Mouse (Mus musculus) MEL (cell line): ENCODE measurements around the gene Rtp2. TPM values are rescaled to one million over a fixed set of nuclear protein-coding genes. Genes with fewer than 3 reads are reported as not detected.

Experiments
- DNase-seq: peaks from one replicate; pipeline ENCODE4 v3.0.0; 2011; ENCODE audit warnings: low read depth, low spot score
- H3K27ac ChIP-seq: 2 replicates; pipeline ENCODE4 v1.5.1; 2012; ENCODE audit warnings: low read depth, mild to moderate bottlenecking, control low read depth, low read length, moderate library complexity; ENCODE audit not compliant: control insufficient read depth
- H3K27me3 ChIP-seq, 2 experiments: fragments of 150-350 bp in 1 of 2; sonication (generic) in 1 of 2; 2 replicates each; pipeline ENCODE4 v1.6.1; 2012; ENCODE audit warnings: low read length in 2 of 2, mild to moderate bottlenecking in 2 of 2, improper control_type of control experiment in 1 of 2, moderate library complexity in 1 of 2; ENCODE audit not compliant: insufficient read depth in 2 of 2, control insufficient read depth in 1 of 2
- H3K36me3 ChIP-seq, 2 experiments: 2 replicates each; pipeline ENCODE4 v1.6.1; 2012 to 2014; ENCODE audit warnings: low read length in 2 of 2, improper control_type of control experiment in 1 of 2, inconsistent platforms in 1 of 2, mild to moderate bottlenecking in 1 of 2; ENCODE audit not compliant: insufficient read depth in 2 of 2, control insufficient read depth in 1 of 2
- H3K4me1 ChIP-seq, 2 experiments: fragments of 150-350 bp in 1 of 2; sonication (generic) in 1 of 2; 2 replicates each; pipeline ENCODE4 v1.6.1; 2012; ENCODE audit warnings: low read length in 2 of 2, improper control_type of control experiment in 1 of 2, mild to moderate bottlenecking in 1 of 2; ENCODE audit not compliant: insufficient read depth in 2 of 2, control insufficient read depth in 1 of 2
- H3K4me3 ChIP-seq, 2 experiments: fragments of 150-350 bp in 1 of 2; sonication (generic) in 1 of 2; 2 replicates each; pipeline ENCODE4 v1.5.1; 2012; ENCODE audit warnings: low read depth in 2 of 2, low read length in 2 of 2, mild to moderate bottlenecking in 2 of 2, moderate library complexity in 2 of 2, control low read depth in 1 of 2, improper control_type of control experiment in 1 of 2; ENCODE audit not compliant: control insufficient read depth in 1 of 2, insufficient read depth in 1 of 2
- H3K79me2 ChIP-seq: 2 replicates; pipeline ENCODE4 v1.6.1; 2012; ENCODE audit warnings: mild to moderate bottlenecking, low read length, moderate library complexity; ENCODE audit not compliant: control insufficient read depth, poor library complexity, insufficient read depth
- H3K9ac ChIP-seq: 2 replicates; pipeline ENCODE4 v1.6.1; 2012; ENCODE audit warnings: low read depth, mild to moderate bottlenecking, control low read depth, low read length, moderate library complexity; ENCODE audit not compliant: control insufficient read depth, poor library complexity, severe bottlenecking
- H3K9me3 ChIP-seq: fragments of 150-350 bp; sonication (generic); replicated peaks from 2 replicates; pipeline ENCODE4 v1.6.1; 2012; ENCODE audit warnings: mild to moderate bottlenecking, low read length, improper control_type of control experiment, moderate library complexity; ENCODE audit not compliant: insufficient read depth
- BHLHE40 ChIP-seq: IDR thresholded peaks from 2 replicates; pipeline ENCODE4 v1.6.1; 2012; ENCODE audit warnings: low read depth, mild to moderate bottlenecking, inconsistent platforms, low read length, improper control_type of control experiment, borderline replicate concordance
- CHD2 ChIP-seq: IDR thresholded peaks from 2 replicates; pipeline ENCODE4 v1.6.1; 2011; ENCODE audit warnings: low read length, improper control_type of control experiment
- E2F4 ChIP-seq: IDR thresholded peaks from 2 replicates; pipeline ENCODE4 v1.6.1; 2011; ENCODE audit warnings: low read depth, low read length, improper control_type of control experiment, borderline replicate concordance
- EP300 ChIP-seq, 2 experiments: IDR thresholded peaks; 2 replicates each; pipeline ENCODE4 v1.6.1; 2011; ENCODE audit warnings: improper control_type of control experiment in 2 of 2, low read length in 2 of 2, low read depth in 1 of 2, mild to moderate bottlenecking in 1 of 2
- ETS1 ChIP-seq: IDR thresholded peaks from 2 replicates; pipeline ENCODE4 v1.6.1; 2012; ENCODE audit warnings: low read depth, mild to moderate bottlenecking, inconsistent platforms, low read length, improper control_type of control experiment, moderate library complexity
- GABPA ChIP-seq: IDR thresholded peaks from 2 replicates; pipeline ENCODE4 v1.6.1; 2012; ENCODE audit warnings: low read depth, mild to moderate bottlenecking, inconsistent platforms, low read length, improper control_type of control experiment, moderate library complexity
- HCFC1 ChIP-seq: IDR thresholded peaks from 2 replicates; pipeline ENCODE4 v1.6.1; 2012; ENCODE audit warnings: low read depth, mild to moderate bottlenecking, inconsistent platforms, low read length, improper control_type of control experiment, moderate library complexity
- JUND ChIP-seq: IDR thresholded peaks from 2 replicates; pipeline ENCODE4 v1.6.1; 2011; ENCODE audit warnings: low read depth, mild to moderate bottlenecking, improper control_type of control experiment, low read length
- MAFK ChIP-seq: IDR thresholded peaks from 2 replicates; pipeline ENCODE4 v1.6.1; 2011; ENCODE audit warnings: low read depth, mild to moderate bottlenecking, low read length, improper control_type of control experiment, borderline replicate concordance
- MAX ChIP-seq: IDR thresholded peaks from 2 replicates; pipeline ENCODE4 v1.6.1; 2011; ENCODE audit warnings: low read length, improper control_type of control experiment
- MEF2A ChIP-seq: IDR thresholded peaks from 2 replicates; pipeline ENCODE4 v1.6.1; 2014; ENCODE audit warnings: low read depth, mild to moderate bottlenecking, inconsistent platforms, low read length, improper control_type of control experiment; ENCODE audit not compliant: poor library complexity, insufficient replicate concordance, severe bottlenecking; ENCODE audit errors: extremely low read depth
- MXI1 ChIP-seq: IDR thresholded peaks from 2 replicates; pipeline ENCODE4 v1.6.1; 2011; ENCODE audit warnings: mild to moderate bottlenecking, low read depth, low read length, improper control_type of control experiment
- POLR2AphosphoS5 ChIP-seq: IDR thresholded peaks from 2 replicates; pipeline ENCODE4 v1.6.1; 2012; ENCODE audit warnings: low read depth, borderline replicate concordance, mild to moderate bottlenecking, inconsistent platforms, low read length, moderate library complexity, mixed read lengths
- SIN3A ChIP-seq: IDR thresholded peaks from 2 replicates; pipeline ENCODE4 v1.6.1; 2012; ENCODE audit warnings: low read length, improper control_type of control experiment, inconsistent platforms
- SMC3 ChIP-seq: IDR thresholded peaks from 2 replicates; pipeline ENCODE4 v1.6.1; 2011; ENCODE audit warnings: low read depth, low read length, improper control_type of control experiment
- TAL1 ChIP-seq: IDR thresholded peaks from 2 replicates; pipeline ENCODE4 v1.6.1; 2012; ENCODE audit warnings: mild to moderate bottlenecking, inconsistent platforms, low read length, moderate library complexity, mixed read lengths
- TBP ChIP-seq: IDR thresholded peaks from 2 replicates; pipeline ENCODE4 v1.8.0; 2011; ENCODE audit warnings: low read depth, low read length, improper control_type of control experiment
- TCF12 ChIP-seq: IDR thresholded peaks from 2 replicates; pipeline ENCODE4 v1.6.1; 2014; ENCODE audit warnings: low read depth, mild to moderate bottlenecking, inconsistent platforms, low read length, improper control_type of control experiment, moderate library complexity
- USF1 ChIP-seq: IDR thresholded peaks from 2 replicates; pipeline ENCODE4 v1.6.1; 2014; ENCODE audit warnings: low read depth, mild to moderate bottlenecking, inconsistent platforms, low read length, improper control_type of control experiment, moderate library complexity
- USF2 ChIP-seq, 2 experiments: IDR thresholded peaks; 2 replicates each; pipeline ENCODE4 v1.6.1; 2011 to 2012; ENCODE audit warnings: improper control_type of control experiment in 2 of 2, low read length in 2 of 2, borderline replicate concordance in 1 of 2, inconsistent platforms in 1 of 2, low read depth in 1 of 2, mild to moderate bottlenecking in 1 of 2; ENCODE audit not compliant: insufficient read depth in 1 of 2
- ZKSCAN1 ChIP-seq: IDR thresholded peaks from 2 replicates; pipeline ENCODE4 v1.6.1; 2012; ENCODE audit warnings: low read depth, mild to moderate bottlenecking, inconsistent platforms, low read length, improper control_type of control experiment, moderate library complexity
- ZMIZ1 ChIP-seq: IDR thresholded peaks from 2 replicates; pipeline ENCODE4 v1.6.1; 2012; ENCODE audit warnings: low read depth, mild to moderate bottlenecking, inconsistent platforms, low read length, improper control_type of control experiment, moderate library complexity
- polyA plus RNA-seq, 2 experiments: library from polyadenylated mRNA; stranded (reverse) in 1 of 2; unstranded in 1 of 2; fragments of >175 nt in 1 of 2; fragments of >200 nt in 1 of 2; gene quantifications; 2 replicates each; pipeline versions ENCODE4 v1.2.1 to v1.2.4; 2012; ENCODE audit warnings: low replicate concordance in 2 of 2, low read depth in 1 of 2; ENCODE audit not compliant: insufficient read length in 2 of 2, insufficient read depth in 1 of 2, missing spikeins in 1 of 2
- total RNA-seq: library from RNA; depleted of rRNA; stranded (reverse); fragments of 300-350 nt; gene quantifications from 2 replicates; pipeline ENCODE4 v1.2.3, GENCODE M21; 2012

Gene Rtp2
- total and polyA plus RNA-seq, 3 experiments: not detected

- Histone ChIP-seq H3K27ac (no peak overlapping the region), H3K4me1 (no peaks in the 10 kb centered on the region), H3K27me3 (no peaks in the 10 kb centered on the region), H3K79me2 (no peaks in the 10 kb centered on the region), H3K9ac (no peak overlapping the region), H3K36me3 (no peaks in the 10 kb centered on the region), H3K4me3 (no peak overlapping the region), H3K9me3 (no peaks in the 10 kb centered on the region; the same call in 1 of the 2 replicates)
- no peak for DNase-seq
- TF ChIP-seq TBP (no peak), SIN3A (no peak), ETS1 (no peak), MAX (no peak), CHD2 (no peak), MXI1 (no peak), ZKSCAN1 (no peak), BHLHE40 (no peak), GABPA (no peak)
Observed at GRCm38 (mm10) chr16:23895135-23895534, 37.1 kb downstream of the Rtp2 start.

GRCm38 (mm10) chr16:23890636-23891035 lies 41.6 kb downstream of the Rtp2 start, which contains the start of gene Sst:
Sst (minus strand) TSS chr16:23890958.
- no peak within 1 kb of the TSS for H3K27ac ChIP-seq
- H3K4me3 ChIP-seq: no peak within 1 kb of the TSS
- no peak for TF ChIP-seq E2F4
- no peak for TF ChIP-seq SMC3
- no peak for TF ChIP-seq ZMIZ1
- no peak for TF ChIP-seq JUND
- TF ChIP-seq POLR2AphosphoS5: no peak
- no peak for TF ChIP-seq CHD2
- no peak for TF ChIP-seq USF2 (IDR thresholded peaks at IDR 0.05; ENCODE audit: borderline replicate concordance in 1 of 2, insufficient read depth in 1 of 2, low read depth in 1 of 2, low read length in 2 of 2)
- no peak for TF ChIP-seq BHLHE40
- TF ChIP-seq SIN3A: no peak
- TF ChIP-seq MAFK: no peak
- TF ChIP-seq TCF12: no peak
- no peak for TF ChIP-seq MXI1
- no peak for TF ChIP-seq HCFC1
- TF ChIP-seq TAL1: no peak
- TF ChIP-seq EP300 (IDR thresholded peaks at IDR 0.05; ENCODE audit: low read depth in 1 of 2, low read length in 2 of 2): no peak
- TF ChIP-seq MEF2A: no peak
- TF ChIP-seq USF1: no peak
- H3K4me1 ChIP-seq: no peaks in the 10 kb centered on the region
- no peaks in the 10 kb centered on the region for H3K9me3 ChIP-seq
- H3K79me2 ChIP-seq: no peaks in the 10 kb centered on the region
- H3K36me3 ChIP-seq: no peaks in the 10 kb centered on the region
- DNase-seq: no peak
- no peaks in the 10 kb centered on the region for H3K27me3 ChIP-seq
- H3K9ac ChIP-seq: no peak within 1 kb of the TSS
